ENCODE assay signal across 8 mouse cellular contexts in genomic region chr2:132880844-132881645, GRCm38 (mm10). TPM values are rescaled to one million over a fixed set of nuclear protein-coding genes. Genes with fewer than 3 reads are reported as not detected.
A peak's percentile ranks its signal among the peaks of the same experiment; 100 is the strongest.
DNase-seq lines count a peak whose midpoint lies in the region; ATAC-seq and TF ChIP-seq lines count a peak whose summit lies in the region.

TSS of gene Lrrn4 (minus strand) at chr2:132880891.

- no peak for TF ChIP-seq POLR2A in limb, embryonic 14.5 days (IDR thresholded peaks at IDR 0.05; ENCODE audit: borderline replicate concordance, extremely low read depth, insufficient read depth, insufficient read length)

- no peak for ATAC-seq in lung, embryonic 15.5 days (ENCODE audit: borderline replicate concordance, extremely low read depth, low FRiP score, low TSS enrichment)
- ATAC-seq in embryonic facial prominence, embryonic 14.5 days (ENCODE audit: low read depth), result no peak
- ATAC-seq in limb, embryonic 14.5 days (ENCODE audit: low FRiP score, low read depth), result no peak
- no peak for ATAC-seq in stomach, embryonic 14.5 days (ENCODE audit: insufficient number of reproducible peaks, insufficient read depth, low FRiP score, low read depth)

- H3K27ac ChIP-seq in lung, embryonic 15.5 days, result no peak within 1 kb of the TSS
- H3K27ac ChIP-seq in embryonic facial prominence, embryonic 14.5 days (replicated peaks; ENCODE audit: low read depth, low read length), result no peak within 1 kb of the TSS
- no peak within 1 kb of the TSS for H3K27ac ChIP-seq in limb, embryonic 14.5 days (replicated peaks; ENCODE audit: low read depth, low read length)
- H3K27ac ChIP-seq in stomach, embryonic 14.5 days (ENCODE audit: low read length), result no peak within 1 kb of the TSS

- H3K36me3 ChIP-seq in lung, embryonic 15.5 days, result no peaks in the 10 kb centered on the region
- no peaks in the 10 kb centered on the region for H3K36me3 ChIP-seq in embryonic facial prominence, embryonic 14.5 days (ENCODE audit: control insufficient read depth, insufficient read depth, low read length)
- no peaks in the 10 kb centered on the region for H3K36me3 ChIP-seq in limb, embryonic 14.5 days (ENCODE audit: control insufficient read depth, insufficient read depth, low read length)
- H3K36me3 ChIP-seq in stomach, embryonic 14.5 days (ENCODE audit: control insufficient read depth, insufficient read depth, low read length), result no peaks in the 10 kb centered on the region

- H3K27me3 ChIP-seq in lung, embryonic 15.5 days, result peaks cover 36% of the 10 kb centered on the region
- H3K27me3 ChIP-seq in embryonic facial prominence, embryonic 14.5 days (replicated peaks; ENCODE audit: control insufficient read depth, insufficient read depth, low read length), result peaks cover 36% of the 10 kb centered on the region
- H3K27me3 ChIP-seq in limb, embryonic 14.5 days (ENCODE audit: control insufficient read depth, insufficient read depth, low read length), result peaks cover 35% of the 10 kb centered on the region
- peaks cover 7% of the 10 kb centered on the region for H3K27me3 ChIP-seq in stomach, embryonic 14.5 days (ENCODE audit: control insufficient read depth, insufficient read depth, low read length)

- peaks cover 12% of the 10 kb centered on the region; the same call in 1 of the 2 replicates for H3K4me1 ChIP-seq in lung, embryonic 15.5 days
- H3K4me1 ChIP-seq in embryonic facial prominence, embryonic 14.5 days (ENCODE audit: control insufficient read depth, insufficient read depth, low read length), result no peaks in the 10 kb centered on the region; the same call in 1 of the 2 replicates
- peaks cover 4% of the 10 kb centered on the region for H3K4me1 ChIP-seq in limb, embryonic 14.5 days (ENCODE audit: control insufficient read depth, insufficient read depth, low read length)
- H3K4me1 ChIP-seq in stomach, embryonic 14.5 days (ENCODE audit: control insufficient read depth, insufficient read depth, low read length), result no peaks in the 10 kb centered on the region; the same call in 1 of the 2 replicates

- H3K9me3 ChIP-seq in lung, embryonic 15.5 days, result no peaks in the 10 kb centered on the region
- H3K9me3 ChIP-seq in embryonic facial prominence, embryonic 14.5 days (ENCODE audit: control insufficient read depth, low read length), result no peaks in the 10 kb centered on the region
- H3K9me3 ChIP-seq in limb, embryonic 14.5 days (ENCODE audit: control insufficient read depth, low read length), result no peaks in the 10 kb centered on the region
- no peaks in the 10 kb centered on the region for H3K9me3 ChIP-seq in stomach, embryonic 14.5 days (ENCODE audit: control insufficient read depth, low read depth, low read length)

- WGBS in lung, embryonic 15.5 days, result 11% methylated on average over 12 of the region's 12 CpGs
- 7% methylated on average over 12 of the region's 12 CpGs for WGBS in embryonic facial prominence, embryonic 14.5 days
- WGBS in limb, embryonic 14.5 days, result 5% methylated on average over 12 of the region's 12 CpGs
- 14% methylated on average over 12 of the region's 12 CpGs for WGBS in stomach, embryonic 14.5 days

- H3K4me3 ChIP-seq in lung, embryonic 15.5 days, result peak within 1 kb of the TSS; percentile 47
- H3K4me3 ChIP-seq in embryonic facial prominence, embryonic 14.5 days (ENCODE audit: low read depth, low read length), result peak within 1 kb of the TSS; percentile 53
- H3K4me3 ChIP-seq in limb, embryonic 14.5 days (replicated peaks; ENCODE audit: low read length), result peak within 1 kb of the TSS; percentile 51
- peak within 1 kb of the TSS; percentile 43 for H3K4me3 ChIP-seq in stomach, embryonic 14.5 days (ENCODE audit: low read depth, low read length)

- DNase-seq in lung, postnatal 14 days, result no peak
- DNase-seq in embryonic facial prominence, embryonic 14.5 days (ENCODE audit: low spot score), result no peak
- no peak for DNase-seq in limb, embryonic 14.5 days (ENCODE audit: low spot score)
- DNase-seq in layer of hippocampus, adult 18-20 months (ENCODE audit: low spot score in 2 of 2), result no peak
- DNase-seq in testis, postnatal 14 days (ENCODE audit: low spot score), result no peak
- no peak for DNase-seq in adrenal gland, adult 18-20 months (ENCODE audit: low spot score in 2 of 2)

- no peak within 1 kb of the TSS for H3K9ac ChIP-seq in lung, embryonic 15.5 days
- H3K9ac ChIP-seq in embryonic facial prominence, embryonic 14.5 days (ENCODE audit: low read depth, low read length), result peak within 1 kb of the TSS; percentile 43; the same call in 1 of the 2 replicates
- peak within 1 kb of the TSS; percentile 34; the same call in 1 of the 2 replicates for H3K9ac ChIP-seq in limb, embryonic 14.5 days (ENCODE audit: low read depth, low read length, severe bottlenecking)
- no peak within 1 kb of the TSS for H3K9ac ChIP-seq in stomach, embryonic 14.5 days (replicated peaks; ENCODE audit: low read depth, low read length)

- peak within 1 kb of the TSS; percentile 95 for H3K4me2 ChIP-seq in lung, embryonic 15.5 days
- peak within 1 kb of the TSS; percentile 95 for H3K4me2 ChIP-seq in embryonic facial prominence, embryonic 14.5 days (ENCODE audit: low read depth, low read length)
- H3K4me2 ChIP-seq in limb, embryonic 14.5 days (replicated peaks; ENCODE audit: low read depth, low read length, severe bottlenecking), result peak within 1 kb of the TSS; percentile 98
- H3K4me2 ChIP-seq in stomach, embryonic 14.5 days (replicated peaks; ENCODE audit: low read depth, low read length), result peak within 1 kb of the TSS; percentile 97

RNA-seq across cellular contexts. Expression of gene Lrrn4, which starts in this region (rescaled TPM):
- 5.1 and 6.8 TPM in 2 replicates for polyA plus RNA-seq in lung, embryonic 15.5 days (2015; fragmentation: Nextera tagmentation; extraction: Ambion mirVana)
- polyA plus RNA-seq in embryonic facial prominence, embryonic 14.5 days (2014; fragmentation: Nextera tagmentation; extraction: Ambion mirVana), result 0.06 and 0.12 TPM in 2 replicates
- 0.31 and 0.36 TPM in 2 replicates for polyA plus RNA-seq in limb, embryonic 14.5 days (2012; rRNA removed)
- polyA plus RNA-seq in limb, embryonic 14.5 days (2014; fragmentation: Nextera tagmentation; extraction: Ambion mirVana), result 0.32 and 0.51 TPM in 2 replicates
- 9.3 and 11.3 TPM in 2 replicates for polyA plus RNA-seq in stomach, embryonic 14.5 days (2014; fragmentation: Nextera tagmentation; extraction: Ambion mirVana)
- total RNA-seq in layer of hippocampus, adult 18-20 months (2021), result under 1 TPM; 0.84 to 0.87 TPM
- 1 to 10 TPM; 4.4 to 6.9 TPM for total RNA-seq in adrenal gland, adult 18-20 months (2021)

Comparison
In these comparisons a context has a peak if more than half of its experiments do, and no peak if none do; other contexts are left out.
1. H3K9ac ChIP-seq: peak in embryonic facial prominence, embryonic 14.5 days (single experiment) and limb, embryonic 14.5 days (single experiment); none in lung, embryonic 15.5 days (single experiment) and stomach, embryonic 14.5 days (single experiment).
2. Peak in every context shown above with its lines, with median percentiles within 50 percentile points of each other: H3K4me2 ChIP-seq and H3K4me3 ChIP-seq.